Mouse (Mus musculus) brain, embryonic 18.5 days (tissue): ENCODE measurements around the gene Ubl5.

Experiments
- DNase-seq: peaks from one replicate; pipeline ENCODE4 v3.0.0-alpha.2; 2012; ENCODE audit warnings: low read depth, low spot score

Gene Ubl5

DNA sequence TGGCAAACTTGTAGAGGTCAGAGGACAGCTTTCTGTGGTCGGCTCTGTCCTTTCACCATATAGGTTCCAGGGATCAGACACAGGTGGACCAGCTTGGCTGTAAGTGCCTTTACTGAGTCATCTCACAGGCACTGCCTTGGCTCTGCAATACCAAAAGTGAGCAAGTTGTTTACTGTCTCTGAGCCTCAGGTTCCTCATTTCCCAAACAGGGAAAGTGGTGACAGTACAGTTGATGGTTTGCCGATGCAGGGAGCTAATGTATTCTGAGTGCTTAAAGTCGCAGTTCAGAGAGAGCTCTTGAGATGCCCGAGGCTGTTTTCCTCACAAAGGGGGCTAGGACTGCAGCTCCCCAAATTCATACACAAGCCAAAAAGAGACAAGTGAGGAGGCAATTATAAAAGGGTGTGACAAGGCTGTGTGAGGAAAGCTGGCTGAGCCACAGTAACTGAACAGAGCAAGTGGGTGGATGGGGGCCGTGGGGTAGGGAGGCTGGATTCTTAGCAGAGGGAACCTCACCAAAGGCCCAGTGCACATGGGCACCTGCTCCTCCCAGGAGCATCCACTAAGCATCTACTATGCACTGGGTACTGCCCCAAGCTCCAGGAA is 53.5 kb downstream of the Ubl5 start:
- DNase-seq, result no peak
